Mouse (Mus musculus): Measurements from ENCODE around the gene Bmp4.
A peak's percentile ranks its signal among the peaks of the same experiment; 100 is the strongest.

The Bmp4 gene

GRCm38 (mm10) chr14:46385701-46386477 is 4.6 kb downstream of the Bmp4 start:
- DNase-seq (ENCODE audit: low read depth, low spot score), result no peak

- DNase-seq (ENCODE audit: low read depth, low spot score), result no peak
These were observed 5.3 kb downstream of the Bmp4 start for GRCm38 (mm10) chr14:46384946-46385691.

- peak; percentile 40 for DNase-seq (ENCODE audit: low read depth, low spot score)
These were observed 9.0 kb downstream of the Bmp4 start for GRCm38 (mm10) chr14:46381457-46381856.

GRCm38 (mm10) chr14:46380286-46380721 is 10.2 kb downstream of the Bmp4 start:
- no peak for DNase-seq (ENCODE audit: low read depth, low spot score)

GRCm38 (mm10) chr14:46379285-46379684 is 11.2 kb downstream of the Bmp4 start, which contains the start of gene Gm15217:
Gene Gm15217, plus strand, starts transcription at chr14:46379414.
- no peak for DNase-seq (ENCODE audit: low read depth, low spot score)

- no peak for DNase-seq (ENCODE audit: low read depth, low spot score)
These were observed 14.7 kb downstream of the Bmp4 start for GRCm38 (mm10) chr14:46375796-46376195.

GRCm38 (mm10) chr14:46372452-46372851 is 18.0 kb downstream of the Bmp4 start:
- no peak for DNase-seq (ENCODE audit: low read depth, low spot score)

- DNase-seq (ENCODE audit: low read depth, low spot score), result no peak
These were observed 27.3 kb downstream of the Bmp4 start for GRCm38 (mm10) chr14:46363209-46363608.

GRCm38 (mm10) chr14:46357696-46358095 is 32.8 kb downstream of the Bmp4 start:
- no peak for DNase-seq (ENCODE audit: low read depth, low spot score)

- DNase-seq (ENCODE audit: low read depth, low spot score), result no peak
These were observed 33.2 kb downstream of the Bmp4 start for GRCm38 (mm10) chr14:46357286-46357685.

GRCm38 (mm10) chr14:46344750-46345149 is 45.7 kb downstream of the Bmp4 start:
- no peak for DNase-seq (ENCODE audit: low read depth, low spot score)

GRCm38 (mm10) chr14:46338801-46339200 is 51.7 kb downstream of the Bmp4 start:
- no peak for DNase-seq (ENCODE audit: low read depth, low spot score)
